Mouse (Mus musculus) kidney, postnatal 0 days (tissue): ENCODE measurements around the gene Fam192a. TPM values are rescaled to one million over a fixed set of nuclear protein-coding genes. Genes with fewer than 3 reads are reported as not detected.
A peak's percentile ranks its signal among the peaks of the same experiment; 100 is the strongest.

Experiments used
- ATAC-seq: fragments of 200-750 bp; cut with Nextera tagmentation; replicated peaks from 2 replicates; pipeline ENCODE4 v1.8.0; 2017; ENCODE audit warnings: low read depth, moderate number of reproducible peaks, moderate TSS enrichment, moderate library complexity; ENCODE audit not compliant: low FRiP score
- DNase-seq: peaks from one replicate; pipeline ENCODE4 v3.0.0-alpha.2; 2016; ENCODE audit warnings: low spot score
- H3K27ac ChIP-seq: fragments of 300-500 bp; sonication (generic); 2 replicates; pipeline ENCODE4 v1.5.1; 2014; ENCODE audit warnings: mild to moderate bottlenecking
- H3K27me3 ChIP-seq: fragments of 300-500 bp; sonication (generic); 2 replicates; pipeline ENCODE4 v1.6.1; 2014; ENCODE audit warnings: low read length, mixed read lengths; ENCODE audit not compliant: insufficient read depth
- H3K36me3 ChIP-seq: fragments of 300-500 bp; sonication (generic); 2 replicates; pipeline ENCODE4 v1.6.1; 2014; ENCODE audit warnings: low read length, mixed read lengths; ENCODE audit not compliant: insufficient read depth
- H3K4me1 ChIP-seq: fragments of 300-500 bp; sonication (generic); replicated peaks from 2 replicates; pipeline ENCODE4 v1.6.1; 2014; ENCODE audit warnings: antibody characterized with exemption, low read length, mixed read lengths; ENCODE audit not compliant: insufficient read depth
- H3K4me2 ChIP-seq: fragments of 300-500 bp; sonication (generic); 2 replicates; pipeline ENCODE4 v1.6.1; 2014; ENCODE audit warnings: mild to moderate bottlenecking, low read length, moderate library complexity, mixed read lengths
- H3K4me3 ChIP-seq: fragments of 300-500 bp; sonication (generic); replicated peaks from 2 replicates; pipeline ENCODE4 v1.5.1; 2014; ENCODE audit warnings: low read depth, low read length
- H3K9ac ChIP-seq: fragments of 300-500 bp; sonication (generic); 2 replicates; pipeline ENCODE4 v1.6.1; 2014; ENCODE audit warnings: low read depth, low read length
- H3K9me3 ChIP-seq: fragments of 300-500 bp; sonication (generic); replicated peaks from 2 replicates; pipeline ENCODE4 v1.6.1; 2016; ENCODE audit warnings: low read length, inconsistent platforms, mixed read lengths
- CTCF ChIP-seq: IDR thresholded peaks from 2 replicates; pipeline ENCODE4 v1.5.1; 2016; ENCODE audit warnings: antibody characterized with exemption, low read depth, mild to moderate bottlenecking, moderate library complexity
- WGBS: fragments of 180-500 bp; shearing (Covaris S2); extraction: QIAGEN DNeasy Blood & Tissue Kit; methylation state at CpG from one replicate; pipeline ENCODE4 v1.1.7; 2014; 5-methylcytosine and 5-hydroxymethylcytosine counted together
- polyA plus RNA-seq: library from polyadenylated mRNA; unstranded; fragments of >200 nt; fragmentation: Nextera tagmentation; extraction: Ambion mirVana; gene quantifications from 2 replicates; pipeline ENCODE4 v1.2.1, GENCODE M21; 2015

Gene Fam192a
- polyA plus RNA-seq, 1 experiment from 2014 or later = 64.1 TPM

GRCm38 (mm10) chr8:94532525-94532872 is 69.3 kb downstream of the Fam192a start:
- TF ChIP-seq CTCF = no peak
- no peak for DNase-seq
- under 1% methylated on average over 34 of the region's 34 CpGs for WGBS
- peaks cover 4% of the 10 kb centered on the region for H3K4me1 ChIP-seq
- ATAC-seq = no peak
- peak overlapping the region; percentile 66 for H3K9ac ChIP-seq
- H3K27ac ChIP-seq = no peak overlapping the region
- H3K27me3 ChIP-seq = no peaks in the 10 kb centered on the region
- H3K4me3 ChIP-seq = peak overlapping the region; percentile 69
- H3K4me2 ChIP-seq = peak overlapping the region; percentile 98
- no peaks in the 10 kb centered on the region for H3K9me3 ChIP-seq
- H3K36me3 ChIP-seq = no peaks in the 10 kb centered on the region

- Histone ChIP-seq H3K4me1 (peaks cover 4% of the 10 kb centered on the region), H3K9me3 (no peaks in the 10 kb centered on the region), H3K9ac (no peak overlapping the region), H3K27me3 (no peaks in the 10 kb centered on the region), H3K36me3 (no peaks in the 10 kb centered on the region), H3K4me2 (peak overlapping the region; percentile 98), H3K4me3 (peak overlapping the region; percentile 69), H3K27ac (no peak overlapping the region)
- WGBS = 9% methylated on average over 8 of the region's 8 CpGs
- DNase-seq (no peak), ATAC-seq (no peak)
- no peak for TF ChIP-seq CTCF
Observed at GRCm38 (mm10) chr8:94532000-94532399, 69.8 kb downstream of the Fam192a start.

- DNase-seq = no peak
- ATAC-seq = no peak
- Histone ChIP-seq H3K27me3 (no peaks in the 10 kb centered on the region), H3K36me3 (no peaks in the 10 kb centered on the region), H3K9me3 (no peaks in the 10 kb centered on the region), H3K4me1 (peaks cover 4% of the 10 kb centered on the region), H3K9ac (no peak overlapping the region), H3K27ac (no peak overlapping the region), H3K4me2 (no peak overlapping the region), H3K4me3 (no peak overlapping the region)
- 79% methylated on average over 4 of the region's 4 CpGs for WGBS
- TF ChIP-seq CTCF = no peak
Observed at GRCm38 (mm10) chr8:94530643-94531042, 71.2 kb downstream of the Fam192a start.

GRCm38 (mm10) chr8:94529875-94530274 is 71.9 kb downstream of the Fam192a start:
- ATAC-seq (no peak), DNase-seq (no peak)
- H3K27ac ChIP-seq = no peak overlapping the region
- no peak overlapping the region for H3K4me3 ChIP-seq
- 71% methylated on average over 4 of the region's 4 CpGs for WGBS
- no peaks in the 10 kb centered on the region for H3K9me3 ChIP-seq
- H3K4me1 ChIP-seq = peaks cover 4% of the 10 kb centered on the region
- H3K9ac ChIP-seq = no peak overlapping the region
- no peak for TF ChIP-seq CTCF
- no peak overlapping the region for H3K4me2 ChIP-seq
- H3K27me3 ChIP-seq = no peaks in the 10 kb centered on the region
- no peaks in the 10 kb centered on the region for H3K36me3 ChIP-seq

- DNase-seq (peak; percentile 81), ATAC-seq (no peak)
- no peaks in the 10 kb centered on the region for H3K27me3 ChIP-seq
- H3K4me2 ChIP-seq = no peak overlapping the region
- H3K4me1 ChIP-seq = no peaks in the 10 kb centered on the region
- H3K9me3 ChIP-seq = no peaks in the 10 kb centered on the region
- 46% methylated on average over 4 of the region's 4 CpGs for WGBS
- H3K9ac ChIP-seq = no peak overlapping the region
- peak; percentile 84 for TF ChIP-seq CTCF
- H3K27ac ChIP-seq = no peak overlapping the region
- no peak overlapping the region for H3K4me3 ChIP-seq
- no peaks in the 10 kb centered on the region for H3K36me3 ChIP-seq
Observed at GRCm38 (mm10) chr8:94528245-94528644, 73.6 kb downstream of the Fam192a start.

DNA sequence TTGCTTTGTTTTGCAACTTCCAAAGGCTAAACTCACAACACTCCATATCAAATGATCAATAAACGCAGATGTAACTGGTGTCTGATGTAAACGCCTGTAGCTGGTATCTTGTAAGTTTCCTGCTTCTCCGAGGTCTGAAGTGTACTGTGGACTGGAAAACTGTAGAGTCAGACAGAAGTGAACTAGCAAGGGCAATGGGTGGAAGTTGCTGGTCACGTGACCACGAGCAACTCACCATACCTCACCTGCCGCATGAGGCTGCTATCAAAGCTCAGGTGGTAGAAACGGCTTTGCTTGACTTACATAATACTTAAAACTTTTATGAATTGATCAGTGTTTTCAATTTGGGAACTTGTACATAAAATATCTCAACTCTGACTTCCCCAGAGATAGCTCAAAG is 74.6 kb downstream of the Fam192a start:
- WGBS = 81% methylated on average over 7 of the region's 7 CpGs
- DNase-seq (no peak), ATAC-seq (no peak)

DNA sequence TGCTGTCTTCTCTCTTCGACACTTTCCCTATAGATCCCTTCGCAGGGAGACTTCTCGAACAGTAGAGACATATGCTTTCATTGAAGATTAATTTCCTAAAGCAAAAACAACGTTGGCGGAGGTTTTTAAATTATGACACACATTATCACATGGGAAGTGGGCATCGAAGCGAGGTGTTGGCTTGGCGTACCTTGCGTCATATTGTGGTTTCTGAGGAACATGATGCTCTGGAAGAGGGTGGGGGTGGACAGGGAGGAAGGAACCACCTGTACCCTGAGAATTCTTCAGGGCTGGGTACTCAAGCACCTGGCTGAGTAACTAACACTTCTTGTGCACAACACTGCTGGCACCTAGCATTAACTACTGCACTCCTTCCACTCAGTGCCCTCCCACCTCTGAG is 77.2 kb downstream of the Fam192a start:
- 84% methylated on average over 9 of the region's 9 CpGs for WGBS
- H3K4me2 ChIP-seq = no peak overlapping the region

More for the DNA sequence above, 74.6 kb downstream of the Fam192a start:
- Histone ChIP-seq H3K27me3 (no peaks in the 10 kb centered on the region), H3K4me2 (no peak overlapping the region), H3K36me3 (no peaks in the 10 kb centered on the region), H3K4me1 (no peaks in the 10 kb centered on the region), H3K9me3 (no peaks in the 10 kb centered on the region), H3K4me3 (no peak overlapping the region), H3K9ac (no peak overlapping the region), H3K27ac (no peak overlapping the region)
- TF ChIP-seq CTCF = no peak

More for the DNA sequence above, 77.2 kb downstream of the Fam192a start:
- H3K9ac ChIP-seq = no peak overlapping the region
- no peak for DNase-seq
- H3K4me3 ChIP-seq = no peak overlapping the region
- H3K36me3 ChIP-seq = no peaks in the 10 kb centered on the region
- no peaks in the 10 kb centered on the region for H3K9me3 ChIP-seq
- no peak overlapping the region for H3K27ac ChIP-seq
- TF ChIP-seq CTCF = no peak
- H3K27me3 ChIP-seq = no peaks in the 10 kb centered on the region
- ATAC-seq = no peak
- no peaks in the 10 kb centered on the region for H3K4me1 ChIP-seq

Other genes with a start within 250 kb of the Fam192a start
- gene Herpud1, start 215.6 kb downstream of the Fam192a start, polyA plus RNA-seq = 95.8 and 100 TPM in 2 replicates
- 0.23 and 0.28 TPM in 2 replicates for gene Nlrc5, start 167.6 kb downstream of the Fam192a start, polyA plus RNA-seq
- 11.4 and 12.9 TPM in 2 replicates for gene Cpne2, start 69.0 kb downstream of the Fam192a start, polyA plus RNA-seq
- 31.0 and 33.1 TPM in 2 replicates for gene Rspry1, start 60 bp downstream of the Fam192a start, polyA plus RNA-seq
- 127 TPM in 2 replicates for gene Arl2bp, start 64.6 kb upstream of the Fam192a start, polyA plus RNA-seq
- gene Pllp, start 94.3 kb upstream of the Fam192a start, polyA plus RNA-seq = 16.6 and 17.5 TPM in 2 replicates
- not detected in 2 replicates for gene Ccl22, start 143.6 kb upstream of the Fam192a start, polyA plus RNA-seq
- gene Cx3cl1, start 170.0 kb upstream of the Fam192a start, polyA plus RNA-seq = 21.5 and 23.4 TPM in 2 replicates
- 0.69 and 1.2 TPM in 2 replicates for gene Ccl17, start 208.5 kb upstream of the Fam192a start, polyA plus RNA-seq
- 101 and 108 TPM in 2 replicates for gene Coq9, start 236.3 kb upstream of the Fam192a start, polyA plus RNA-seq
- 112 and 129 TPM in 2 replicates for gene Ciapin1, start 236.4 kb upstream of the Fam192a start, polyA plus RNA-seq